ENCODE assay signal across 19 mouse cellular contexts in the genomic region with DNA sequence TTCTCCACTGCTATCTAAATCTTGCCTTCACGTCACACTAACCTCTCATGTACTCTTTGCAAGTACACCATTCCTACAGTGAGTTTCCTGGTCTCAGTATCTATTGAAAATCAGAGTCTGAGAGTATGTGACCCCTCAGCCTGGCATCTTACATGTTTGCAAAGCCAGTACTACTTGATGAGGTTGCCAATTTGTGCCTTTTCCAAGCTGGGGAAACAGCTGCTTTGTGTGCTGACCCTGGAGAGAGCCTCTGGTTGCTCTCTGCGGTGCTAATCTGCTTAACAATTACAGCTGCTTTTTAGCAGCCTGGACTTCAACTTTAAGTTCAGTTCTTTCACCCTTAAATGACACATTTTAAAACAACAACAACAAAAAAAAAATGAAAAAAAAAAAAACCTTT.
DNase-seq lines count a peak whose midpoint lies in the region; ATAC-seq and TF ChIP-seq lines count a peak whose summit lies in the region.
"Had no signal": no experiment of that assay in that cellular context is flagged by ENCODE, and none has a peak within 500 bp of the region (broad histone marks: within the 10 kb centered on the region; RNA-seq: fewer than 3 reads in every experiment).

No protein-coding gene starts in this region.

- 59% methylated on average over 2 of the region's 2 CpGs for WGBS in heart, embryonic 11.5 days (ENCODE audit: insufficient replicate concordance)
- WGBS in kidney, postnatal 0 days, result 66% methylated on average over 2 of the region's 2 CpGs

- H3K4me1 ChIP-seq in heart, embryonic 11.5 days (ENCODE audit: control insufficient read depth, insufficient read depth, low read length), result no peaks in the 10 kb centered on the region
- H3K4me1 ChIP-seq in kidney, postnatal 0 days (replicated peaks; ENCODE audit: insufficient read depth, low read length), result no peaks in the 10 kb centered on the region
- H3K4me1 ChIP-seq: hindbrain, embryonic 12.5 days; lung, embryonic 15.5 days; megakaryocyte, embryonic 14.5 days had no signal

- H3K36me3 ChIP-seq in heart, embryonic 11.5 days (ENCODE audit: control insufficient read depth, insufficient read depth, low read length), result no peaks in the 10 kb centered on the region
- H3K36me3 ChIP-seq in kidney, postnatal 0 days (ENCODE audit: insufficient read depth, low read length), result no peaks in the 10 kb centered on the region
- H3K36me3 ChIP-seq: hindbrain, embryonic 12.5 days; lung, embryonic 15.5 days; midbrain, embryonic 13.5 days had no signal

- ATAC-seq in heart, embryonic 11.5 days (replicated peaks; ENCODE audit: insufficient number of reproducible peaks, low FRiP score, low TSS enrichment), result no peak
- ATAC-seq in kidney, postnatal 0 days (replicated peaks; ENCODE audit: low FRiP score, low read depth), result no peak
- ATAC-seq: forebrain, postnatal 0 days; midbrain, embryonic 13.5 days had no signal

- peak; percentile 45 to 59 for DNase-seq in heart, adult 18-20 months
- DNase-seq in kidney, postnatal 0 days (ENCODE audit: low spot score), result peak; percentile 43
- no peak for DNase-seq in kidney, postnatal 25 days
- peak; percentile 27 to 46 for DNase-seq in heart, adult 9 months (ENCODE audit: low spot score in 2 of 2)
- DNase-seq in kidney, postnatal 4 days, result peak; percentile 6 to 19
- DNase-seq in cerebellum, adult 11 months, result no peak
- DNase-seq: adrenal gland, postnatal 36 days; cerebellum, adult 11-12 months; cerebellum, postnatal 10 days; forebrain, postnatal 0 days; lung, postnatal 36 days; right cerebral cortex, postnatal 14 days; spleen, adult 18-20 months had no signal

- H3K9ac ChIP-seq in heart, embryonic 11.5 days (ENCODE audit: low read depth, low read length), result no peak overlapping the region
- no peak overlapping the region for H3K9ac ChIP-seq in kidney, postnatal 0 days (ENCODE audit: low read depth, low read length)
- H3K9ac ChIP-seq: forebrain, postnatal 0 days; hindbrain, embryonic 12.5 days; liver, embryonic 14.5 days; lung, embryonic 15.5 days; midbrain, embryonic 13.5 days had no signal

- H3K27ac ChIP-seq in heart, embryonic 11.5 days (ENCODE audit: low read depth, low read length), result no peak overlapping the region
- peak overlapping the region; percentile 10; the same call in 1 of the 2 replicates for H3K27ac ChIP-seq in kidney, postnatal 0 days
- H3K27ac ChIP-seq: hindbrain, embryonic 12.5 days; liver, embryonic 14.5 days; lung, embryonic 15.5 days; midbrain, embryonic 13.5 days had no signal

- no peak overlapping the region for H3K4me3 ChIP-seq in heart, embryonic 11.5 days (ENCODE audit: low read depth, low read length)
- H3K4me3 ChIP-seq in kidney, postnatal 0 days (replicated peaks; ENCODE audit: low read depth, low read length), result no peak overlapping the region
- H3K4me3 ChIP-seq: hindbrain, embryonic 12.5 days; lung, embryonic 15.5 days; megakaryocyte, embryonic 14.5 days; midbrain, embryonic 13.5 days had no signal

- no peak overlapping the region for H3K4me2 ChIP-seq in heart, embryonic 11.5 days
- H3K4me2 ChIP-seq in kidney, postnatal 0 days (ENCODE audit: low read length), result no peak overlapping the region
- H3K4me2 ChIP-seq: hindbrain, embryonic 12.5 days; lung, embryonic 15.5 days; midbrain, embryonic 13.5 days had no signal

- TF ChIP-seq CTCF in kidney, postnatal 0 days (IDR thresholded peaks at IDR 0.05; ENCODE audit: low read depth), result no peak

- no peaks in the 10 kb centered on the region for H3K9me3 ChIP-seq in heart, embryonic 11.5 days (replicated peaks; ENCODE audit: control insufficient read depth, low read length)
- H3K9me3 ChIP-seq in kidney, postnatal 0 days (replicated peaks; ENCODE audit: low read length), result no peaks in the 10 kb centered on the region
- H3K9me3 ChIP-seq: hindbrain, embryonic 12.5 days; lung, embryonic 15.5 days; megakaryocyte, embryonic 14.5 days; midbrain, embryonic 13.5 days had no signal

- H3K27me3 ChIP-seq in heart, embryonic 11.5 days (ENCODE audit: control insufficient read depth, insufficient read depth, low read length), result no peaks in the 10 kb centered on the region
- no peaks in the 10 kb centered on the region for H3K27me3 ChIP-seq in kidney, postnatal 0 days (ENCODE audit: insufficient read depth, low read length)
- H3K27me3 ChIP-seq: hindbrain, embryonic 12.5 days; lung, embryonic 15.5 days; megakaryocyte, embryonic 14.5 days; midbrain, embryonic 13.5 days had no signal

Comparison
In these comparisons a context has a peak if more than half of its experiments do, and no peak if none do; other contexts are left out.
1. DNase-seq: peak in heart, adult 18-20 months (2 of 2), kidney, postnatal 0 days (single experiment), heart, adult 9 months (2 of 2) and kidney, postnatal 4 days (2 of 2); none in kidney, postnatal 25 days (0 of 2) and cerebellum, adult 11 months (single experiment).